In genomic region chr6:39782618-39783017, GRCm38 (mm10) we compare ENCODE assay signal across 9 mouse cellular contexts. TPM values are rescaled to one million over a fixed set of nuclear protein-coding genes. Genes with fewer than 3 reads are reported as not detected.
DNase-seq lines count a peak whose midpoint lies in the region; ATAC-seq and TF ChIP-seq lines count a peak whose summit lies in the region.
"Had no signal": no experiment of that assay in that cellular context is flagged by ENCODE, and none has a peak within 500 bp of the region (broad histone marks: within the 10 kb centered on the region; RNA-seq: fewer than 3 reads in every experiment).

No protein-coding gene starts in this region.

- DNase-seq in adrenal gland, postnatal 10 days: peak; percentile 23
- no peak for DNase-seq in adrenal gland, adult 8-10 months
- no peak for DNase-seq in left cerebral cortex, adult 2 months (ENCODE audit: extremely low spot score in 1 of 2, low spot score in 2 of 2)
- no peak for DNase-seq in left cerebral cortex, postnatal 4 days
- peak; percentile 79 for DNase-seq in R1 (ENCODE audit: low read depth, low spot score)
- peak; percentile 33 for DNase-seq in heart, postnatal 0 days (ENCODE audit: low spot score)
- no peak for DNase-seq in midbrain, embryonic 10.5 days (ENCODE audit: low spot score)

- no peak overlapping the region for H3K4me3 ChIP-seq in left cerebral cortex, adult 2 months
- no peak overlapping the region for H3K4me3 ChIP-seq in heart, postnatal 0 days (ENCODE audit: low read depth, low read length)
- H3K4me3 ChIP-seq in midbrain, embryonic 10.5 days: no peak overlapping the region
- H3K4me3 ChIP-seq: neural tube, embryonic 12.5 days had no signal

- intact Hi-C loops in left cerebral cortex, adult 2 months (cut with DNase I): loop anchor here (1.0 to 5.0 kb wide), 4 partner anchors 55 to 320 kb away; partner anchors contain the start of gene Braf
- intact Hi-C loops in left cerebral cortex, postnatal 4 days (cut with DNase I): no loop called here

- H3K27ac ChIP-seq in left cerebral cortex, adult 2 months: no peak overlapping the region
- no peak overlapping the region for H3K27ac ChIP-seq in heart, postnatal 0 days (ENCODE audit: low read depth)
- H3K27ac ChIP-seq in midbrain, embryonic 10.5 days (replicated peaks): no peak overlapping the region
- H3K27ac ChIP-seq: neural tube, embryonic 12.5 days had no signal

- no peaks in the 10 kb centered on the region for H3K36me3 ChIP-seq in heart, postnatal 0 days (replicated peaks; ENCODE audit: control insufficient read depth, insufficient read depth, low read length)
- H3K36me3 ChIP-seq in midbrain, embryonic 10.5 days: no peaks in the 10 kb centered on the region
- H3K36me3 ChIP-seq: neural tube, embryonic 12.5 days had no signal

- H3K4me1 ChIP-seq in heart, postnatal 0 days (ENCODE audit: control insufficient read depth, insufficient read depth): peaks cover 8% of the 10 kb centered on the region; the same call in 1 of the 2 replicates
- H3K4me1 ChIP-seq in midbrain, embryonic 10.5 days: peaks cover 45% of the 10 kb centered on the region

- H3K9me3 ChIP-seq in heart, postnatal 0 days (replicated peaks; ENCODE audit: control insufficient read depth, low read length): no peaks in the 10 kb centered on the region
- H3K9me3 ChIP-seq in midbrain, embryonic 10.5 days (replicated peaks): no peaks in the 10 kb centered on the region
- H3K9me3 ChIP-seq: neural tube, embryonic 12.5 days had no signal

- 29% methylated on average over 3 of the region's 3 CpGs for WGBS in heart, postnatal 0 days
- 29% methylated on average over 3 of the region's 3 CpGs for WGBS in midbrain, embryonic 10.5 days

- TF ChIP-seq CTCF in left cerebral cortex, adult 2 months (IDR thresholded peaks at IDR 0.05): peak; percentile 77
- peak; percentile 57 for TF ChIP-seq CTCF in heart, postnatal 0 days (IDR thresholded peaks at IDR 0.05; ENCODE audit: low read depth)

- ATAC-seq in heart, postnatal 0 days (ENCODE audit: insufficient read depth, low read depth): no peak
- ATAC-seq in neutrophil, adult 5-6 weeks (ENCODE audit: extremely low read depth, insufficient number of reproducible peaks, low FRiP score, poor library complexity, severe bottlenecking): peak; percentile 41; the same call in 1 of the 2 replicates

- no peaks in the 10 kb centered on the region for H3K27me3 ChIP-seq in heart, postnatal 0 days (ENCODE audit: control insufficient read depth, insufficient read depth, low read length)
- H3K27me3 ChIP-seq in midbrain, embryonic 10.5 days (ENCODE audit: low read depth, poor library complexity, severe bottlenecking): no peaks in the 10 kb centered on the region
- H3K27me3 ChIP-seq: neural tube, embryonic 12.5 days had no signal

- no peak for TF ChIP-seq EP300 in heart, postnatal 0 days (IDR thresholded peaks at IDR 0.05; ENCODE audit: low read depth)

- no peak overlapping the region for H3K4me2 ChIP-seq in heart, postnatal 0 days (ENCODE audit: low read depth, low read length)
- H3K4me2 ChIP-seq: neural tube, embryonic 12.5 days had no signal

- H3K9ac ChIP-seq in heart, postnatal 0 days (replicated peaks; ENCODE audit: low read depth, low read length): no peak overlapping the region
- H3K9ac ChIP-seq: neural tube, embryonic 12.5 days had no signal

RNA-seq across cellular contexts. Expression of gene Mrps33, which starts 28.2 kb away (rescaled TPM):
- 10 to 100 TPM; 79.1 to 90.4 TPM for total RNA-seq in adrenal gland, postnatal 10 days (2021)
- 10 to 100 TPM; 52.2 to 76.7 (median 72.3) TPM for total RNA-seq in adrenal gland, adult 8-10 months (2022)
- total RNA-seq in left cerebral cortex, adult 2 months (2021): 100 to 1,000 TPM in 1 of 2 experiments, 10 to 100 TPM in 1; 91.5 to 104 TPM
- total RNA-seq in left cerebral cortex, postnatal 4 days (2021): 10 to 100 TPM; 81.4 to 95.0 TPM
- 44.5 and 56.3 TPM in 2 replicates for total RNA-seq in heart, postnatal 0 days (2014; rRNA removed; ENCODE audit: low replicate concordance)
- polyA plus RNA-seq in heart, postnatal 0 days (2015; fragmentation: Nextera tagmentation; extraction: Ambion mirVana): 231 and 250 TPM in 2 replicates
- total RNA-seq in neutrophil, adult 5-6 weeks (2017): 15.2 and 19.4 TPM in 2 replicates
- 232 TPM in 2 replicates for polyA plus RNA-seq in midbrain, embryonic 10.5 days (2016; fragmentation: Nextera tagmentation; extraction: Ambion mirVana)

RNA-seq across cellular contexts. Expression of gene Braf, which starts 57.4 kb away (rescaled TPM):
- 10 to 100 TPM; 25.6 to 29.5 TPM for total RNA-seq in adrenal gland, postnatal 10 days (2021)
- 10 to 100 TPM; 34.1 to 50.0 (median 43.8) TPM for total RNA-seq in adrenal gland, adult 8-10 months (2022)
- 100 to 1,000 TPM; 119 to 123 TPM for total RNA-seq in left cerebral cortex, adult 2 months (2021)
- 10 to 100 TPM; 67.1 to 75.6 TPM for total RNA-seq in left cerebral cortex, postnatal 4 days (2021)
- total RNA-seq in heart, postnatal 0 days (2014; rRNA removed; ENCODE audit: low replicate concordance): 11.6 and 22.9 TPM in 2 replicates
- 4.2 and 4.4 TPM in 2 replicates for polyA plus RNA-seq in heart, postnatal 0 days (2015; fragmentation: Nextera tagmentation; extraction: Ambion mirVana)
- 49.6 and 50.4 TPM in 2 replicates for total RNA-seq in neutrophil, adult 5-6 weeks (2017)
- polyA plus RNA-seq in midbrain, embryonic 10.5 days (2016; fragmentation: Nextera tagmentation; extraction: Ambion mirVana): 17.9 and 19.0 TPM in 2 replicates

Comparison
In these comparisons a context has a peak if more than half of its experiments do, and no peak if none do; other contexts are left out.
1. DNase-seq: peak in adrenal gland, postnatal 10 days (single experiment), R1 (single experiment) and heart, postnatal 0 days (single experiment); none in adrenal gland, adult 8-10 months (single experiment), left cerebral cortex, adult 2 months (0 of 2), left cerebral cortex, postnatal 4 days (single experiment) and midbrain, embryonic 10.5 days (single experiment).